Mouse (Mus musculus) limb, embryonic 10.5 days (tissue): Measurements from ENCODE around the gene Cnot2. TPM values are rescaled to one million over a fixed set of nuclear protein-coding genes. Genes with fewer than 3 reads are reported as not detected.

Experiments used
- DNase-seq: peaks from one replicate; pipeline ENCODE4 v3.0.0-alpha.2; 2017; ENCODE audit warnings: low spot score
- H3K27ac ChIP-seq: fragments of 300-500 bp; sonication (generic); 2 replicates; pipeline ENCODE4 v1.5.1; 2016; ENCODE audit warnings: mild to moderate bottlenecking
- H3K27me3 ChIP-seq: fragments of 300-500 bp; sonication (generic); 2 replicates; pipeline ENCODE4 v1.6.1; 2016; ENCODE audit warnings: low read depth, mild to moderate bottlenecking; ENCODE audit not compliant: poor library complexity, severe bottlenecking
- H3K36me3 ChIP-seq: fragments of 300-500 bp; sonication (generic); 2 replicates; pipeline ENCODE4 v1.6.1; 2016; ENCODE audit warnings: mild to moderate bottlenecking, moderate library complexity
- H3K4me1 ChIP-seq: fragments of 300-500 bp; sonication (generic); 2 replicates; pipeline ENCODE4 v1.6.1; 2016
- H3K4me3 ChIP-seq: fragments of 300-500 bp; sonication (generic); 2 replicates; pipeline ENCODE4 v1.5.1; 2016; ENCODE audit warnings: mild to moderate bottlenecking, moderate library complexity
- H3K9me3 ChIP-seq: fragments of 300-500 bp; sonication (generic); replicated peaks from 2 replicates; pipeline ENCODE4 v1.6.1; 2016; ENCODE audit warnings: mild to moderate bottlenecking
- WGBS: fragments of 180-500 bp; shearing (Covaris S2); methylation state at CpG from one replicate; pipeline ENCODE4 v1.1.7; 2016; 5-methylcytosine and 5-hydroxymethylcytosine counted together
- polyA plus RNA-seq: library from polyadenylated mRNA; unstranded; fragments of >200 nt; fragmentation: Nextera tagmentation; extraction: Ambion mirVana; gene quantifications from 2 replicates; pipeline ENCODE4 v1.2.1, GENCODE M21; 2016

Cnot2 gene
- polyA plus RNA-seq, 1 experiment from 2014 or later, result 136 TPM

GRCm38 (mm10) chr10:116463753-116464345, 117.5 kb downstream of the Cnot2 start:
- no peaks in the 10 kb centered on the region for H3K27me3 ChIP-seq
- peak; percentile 22 for DNase-seq
- WGBS, result 92% methylated on average over 12 of the region's 12 CpGs
- no peaks in the 10 kb centered on the region for H3K9me3 ChIP-seq
- H3K4me3 ChIP-seq, result no peak overlapping the region
- H3K4me1 ChIP-seq, result no peaks in the 10 kb centered on the region; the same call in 1 of the 2 replicates
- no peak overlapping the region for H3K27ac ChIP-seq
- H3K36me3 ChIP-seq, result peaks cover 7% of the 10 kb centered on the region; the same call in 1 of the 2 replicates

DNA sequence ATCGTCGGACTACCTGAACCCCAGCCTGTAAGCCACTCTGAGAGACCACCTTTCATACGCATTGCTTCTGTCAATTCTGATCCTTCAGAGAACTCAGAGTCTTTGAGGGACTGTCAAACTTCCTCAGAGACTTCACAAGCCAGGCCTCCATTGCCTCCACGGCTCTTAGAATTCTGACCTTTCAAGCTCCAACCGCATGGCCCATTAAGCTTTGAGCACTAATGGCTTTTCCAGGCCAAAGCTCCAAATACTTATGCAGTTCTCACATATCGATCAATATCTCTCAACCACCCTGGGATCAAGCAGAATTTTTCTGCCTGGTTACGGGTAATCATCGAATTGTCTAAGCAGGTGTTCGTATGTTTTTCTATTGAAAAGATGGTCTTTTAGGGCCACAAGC, 119.9 kb downstream of the Cnot2 start:
- 90% methylated on average over 9 of the region's 9 CpGs for WGBS
- peaks cover 22% of the 10 kb centered on the region for H3K36me3 ChIP-seq

DNA sequence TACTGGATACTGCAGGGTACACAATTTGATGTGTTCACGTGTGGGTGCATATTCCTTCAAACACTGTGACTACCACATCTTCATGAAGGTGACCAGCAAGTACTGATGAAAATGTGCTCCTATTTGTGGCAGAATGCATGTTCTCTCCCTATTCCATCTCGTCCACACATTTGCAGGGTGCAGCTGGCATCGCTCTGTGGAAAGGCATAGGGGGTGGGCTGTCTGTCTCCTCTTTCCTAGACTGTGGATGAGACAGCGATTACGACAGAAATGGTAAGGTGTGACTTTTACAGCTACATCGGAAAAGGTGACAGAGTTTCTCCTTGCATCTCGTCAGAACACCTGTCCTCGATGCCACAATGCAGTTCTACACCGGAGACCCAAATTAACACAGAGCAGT, 122.5 kb downstream of the Cnot2 start:
- no peaks in the 10 kb centered on the region for H3K27me3 ChIP-seq
- no peak for DNase-seq
- no peak overlapping the region for H3K27ac ChIP-seq
- H3K36me3 ChIP-seq, result peaks cover 28% of the 10 kb centered on the region
- H3K4me1 ChIP-seq, result no peaks in the 10 kb centered on the region; the same call in 1 of the 2 replicates
- WGBS, result 93% methylated on average over 9 of the region's 9 CpGs
- no peaks in the 10 kb centered on the region for H3K9me3 ChIP-seq
- no peak overlapping the region for H3K4me3 ChIP-seq

More for the DNA sequence above, 119.9 kb downstream of the Cnot2 start:
- Histone ChIP-seq H3K9me3 (no peaks in the 10 kb centered on the region), H3K27me3 (no peaks in the 10 kb centered on the region), H3K4me1 (no peaks in the 10 kb centered on the region; the same call in 1 of the 2 replicates), H3K27ac (no peak overlapping the region), H3K4me3 (no peak overlapping the region)
- peak; percentile 23 for DNase-seq

- H3K27ac ChIP-seq, result no peak overlapping the region
- 95% methylated on average over 7 of the region's 7 CpGs for WGBS
- H3K36me3 ChIP-seq, result peaks cover 18% of the 10 kb centered on the region
- DNase-seq, result no peak
- no peak overlapping the region for H3K4me3 ChIP-seq
- 0 out of 2 replicates have a peak, but pooled peaks cover 3% of the 10 kb centered on the region for H3K4me1 ChIP-seq
- no peaks in the 10 kb centered on the region for H3K27me3 ChIP-seq
- no peaks in the 10 kb centered on the region for H3K9me3 ChIP-seq
Observed at GRCm38 (mm10) chr10:116452771-116453170, 128.5 kb downstream of the Cnot2 start.

GRCm38 (mm10) chr10:116450621-116451020, 130.7 kb downstream of the Cnot2 start:
- 78% methylated on average over 9 of the region's 9 CpGs for WGBS

GRCm38 (mm10) chr10:116448166-116448565, 133.1 kb downstream of the Cnot2 start:
- H3K4me1 ChIP-seq, result peaks cover 11% of the 10 kb centered on the region; the same call in 1 of the 2 replicates
- no peak overlapping the region for H3K4me3 ChIP-seq
- H3K36me3 ChIP-seq, result peaks cover 18% of the 10 kb centered on the region
- 95% methylated on average over 12 of the region's 12 CpGs for WGBS
- DNase-seq, result no peak
- no peaks in the 10 kb centered on the region for H3K27me3 ChIP-seq
- no peak overlapping the region for H3K27ac ChIP-seq
- no peaks in the 10 kb centered on the region for H3K9me3 ChIP-seq

More at GRCm38 (mm10) chr10:116450621-116451020, 130.7 kb downstream of the Cnot2 start:
- Histone ChIP-seq H3K27me3 (no peaks in the 10 kb centered on the region), H3K4me3 (no peak overlapping the region), H3K9me3 (no peaks in the 10 kb centered on the region), H3K4me1 (peaks cover 11% of the 10 kb centered on the region; the same call in 1 of the 2 replicates), H3K36me3 (peaks cover 5% of the 10 kb centered on the region; the same call in 1 of the 2 replicates), H3K27ac (no peak overlapping the region)
- no peak for DNase-seq

DNA sequence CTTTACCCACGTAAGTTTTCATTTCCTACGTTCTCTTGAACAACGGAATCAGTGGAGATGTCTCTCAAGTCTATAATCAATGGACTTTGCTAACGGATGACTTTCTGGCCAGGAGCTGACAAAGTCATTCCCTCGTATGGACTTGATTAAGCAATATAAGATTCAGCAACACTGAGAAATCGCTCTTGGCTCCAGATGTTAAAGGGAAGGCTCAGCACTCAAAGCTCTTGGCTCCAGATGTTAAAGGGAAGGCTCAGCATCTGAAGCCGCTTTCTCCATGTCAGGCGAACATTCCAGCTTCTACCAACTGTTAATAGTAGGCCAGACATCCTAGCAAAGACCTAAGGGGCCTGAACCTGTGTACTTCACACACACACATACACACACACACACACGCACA, 134.1 kb downstream of the Cnot2 start:
- Histone ChIP-seq H3K9me3 (no peaks in the 10 kb centered on the region), H3K36me3 (peaks cover 15% of the 10 kb centered on the region), H3K27ac (no peak overlapping the region), H3K27me3 (no peaks in the 10 kb centered on the region), H3K4me3 (no peak overlapping the region), H3K4me1 (peaks cover 11% of the 10 kb centered on the region; the same call in 1 of the 2 replicates)
- WGBS, result 66% methylated on average over 9 of the region's 9 CpGs
- no peak for DNase-seq

- H3K4me1 ChIP-seq, result peaks cover 13% of the 10 kb centered on the region
- no peaks in the 10 kb centered on the region for H3K9me3 ChIP-seq
- no peak overlapping the region for H3K4me3 ChIP-seq
- no peak for DNase-seq
- 91% methylated on average over 12 of the region's 12 CpGs for WGBS
- H3K27ac ChIP-seq, result no peak overlapping the region
- H3K27me3 ChIP-seq, result no peaks in the 10 kb centered on the region
- H3K36me3 ChIP-seq, result peaks cover 15% of the 10 kb centered on the region
Observed at GRCm38 (mm10) chr10:116446040-116446439, 135.3 kb downstream of the Cnot2 start.

- WGBS, result 96% methylated on average over 8 of the region's 8 CpGs
- Histone ChIP-seq H3K4me1 (peaks cover 11% of the 10 kb centered on the region), H3K27ac (no peak overlapping the region), H3K27me3 (no peaks in the 10 kb centered on the region), H3K9me3 (no peaks in the 10 kb centered on the region), H3K36me3 (peaks cover 15% of the 10 kb centered on the region), H3K4me3 (no peak overlapping the region)
- no peak for DNase-seq
Observed at GRCm38 (mm10) chr10:116444826-116445225, 136.5 kb downstream of the Cnot2 start.

GRCm38 (mm10) chr10:116444371-116444770, 136.9 kb downstream of the Cnot2 start:
- DNase-seq, result no peak
- no peaks in the 10 kb centered on the region for H3K27me3 ChIP-seq
- peaks cover 11% of the 10 kb centered on the region for H3K4me1 ChIP-seq
- no peaks in the 10 kb centered on the region for H3K9me3 ChIP-seq
- 94% methylated on average over 10 of the region's 10 CpGs for WGBS
- peaks cover 16% of the 10 kb centered on the region for H3K36me3 ChIP-seq
- no peak overlapping the region for H3K4me3 ChIP-seq
- H3K27ac ChIP-seq, result no peak overlapping the region

DNA sequence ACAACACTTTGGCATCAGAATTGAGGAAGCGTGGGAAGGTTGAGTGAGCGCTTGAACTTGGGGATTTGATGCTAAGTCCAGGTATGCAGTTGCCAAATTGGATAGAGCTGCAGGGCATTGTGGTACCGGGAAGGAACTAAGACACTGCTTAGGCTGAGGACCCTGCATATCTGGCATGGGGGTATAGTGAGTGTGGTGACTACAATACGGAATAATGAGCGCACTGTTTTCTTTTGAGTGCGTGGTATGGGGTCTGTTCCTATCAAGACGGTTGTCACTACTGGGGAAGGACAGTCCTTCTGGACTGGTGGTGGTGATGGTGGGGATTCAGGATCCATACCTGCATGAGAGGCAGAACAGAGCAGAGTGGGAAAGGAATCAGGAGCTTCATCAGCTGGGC, 140.4 kb downstream of the Cnot2 start:
- Histone ChIP-seq H3K9me3 (no peaks in the 10 kb centered on the region), H3K27me3 (no peaks in the 10 kb centered on the region), H3K36me3 (peaks cover 25% of the 10 kb centered on the region), H3K4me3 (no peak overlapping the region), H3K4me1 (peaks cover 3% of the 10 kb centered on the region; the same call in 1 of the 2 replicates), H3K27ac (no peak overlapping the region)
- 98% methylated on average over 7 of the region's 7 CpGs for WGBS
- DNase-seq, result no peak

DNA sequence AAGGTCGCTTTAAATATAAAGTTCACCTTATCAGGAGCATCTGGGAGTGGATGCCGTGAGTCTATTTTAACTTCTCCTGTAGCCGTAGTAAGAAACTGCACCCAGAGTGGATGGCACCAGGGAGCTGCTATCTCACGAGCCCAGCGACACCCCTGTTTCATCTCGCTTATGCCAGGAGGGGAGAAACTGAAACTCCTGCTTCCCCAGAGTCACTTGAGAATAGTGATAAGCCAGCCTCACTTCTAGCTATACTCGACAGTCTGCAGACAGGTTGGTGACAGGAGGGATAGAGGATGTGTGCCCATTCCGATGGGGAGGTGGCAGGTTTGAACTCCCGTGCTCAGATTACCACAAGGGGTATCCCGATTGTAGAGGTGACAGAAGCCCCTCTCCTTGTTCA, 141.2 kb downstream of the Cnot2 start:
- DNase-seq, result no peak
- Histone ChIP-seq H3K4me3 (no peak overlapping the region), H3K9me3 (no peaks in the 10 kb centered on the region), H3K4me1 (peaks cover 3% of the 10 kb centered on the region; the same call in 1 of the 2 replicates), H3K36me3 (peaks cover 22% of the 10 kb centered on the region), H3K27me3 (no peaks in the 10 kb centered on the region), H3K27ac (no peak overlapping the region)
- 95% methylated on average over 10 of the region's 10 CpGs for WGBS

DNA sequence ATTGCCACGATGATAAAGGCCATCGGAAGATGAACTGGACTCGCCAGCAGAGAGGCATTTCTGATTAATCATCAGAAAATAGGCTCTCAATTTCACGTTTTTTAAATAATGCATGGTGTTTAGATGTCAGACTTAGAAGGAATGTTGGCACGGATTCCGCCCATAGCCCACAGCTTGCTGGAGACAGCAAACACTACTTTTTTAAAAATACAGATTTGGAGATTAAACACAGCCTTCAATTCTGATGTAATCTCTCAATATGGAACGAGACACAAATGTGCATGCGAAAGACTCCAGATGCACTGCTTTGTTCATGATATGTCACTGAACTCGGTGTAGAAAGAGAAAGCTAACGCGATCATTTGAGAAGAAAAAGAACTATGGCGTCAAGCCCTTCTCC, 145.9 kb downstream of the Cnot2 start:
- H3K36me3 ChIP-seq, result peaks cover 11% of the 10 kb centered on the region
- H3K9me3 ChIP-seq, result no peaks in the 10 kb centered on the region
- H3K4me1 ChIP-seq, result peaks cover 7% of the 10 kb centered on the region
- WGBS, result 96% methylated on average over 12 of the region's 12 CpGs
- no peak overlapping the region for H3K27ac ChIP-seq
- no peak overlapping the region for H3K4me3 ChIP-seq
- DNase-seq, result no peak
- no peaks in the 10 kb centered on the region for H3K27me3 ChIP-seq
